Mouse (Mus musculus): ENCODE results near the gene Accs. TPM values are rescaled to one million over a fixed set of nuclear protein-coding genes. Genes with fewer than 3 reads are reported as not detected.

Accs gene
- 7.4 and 8.1 TPM in 2 replicates for polyA plus RNA-seq (2016; fragmentation: Nextera tagmentation; extraction: Ambion mirVana)

GRCm38 (mm10) chr2:93849505-93850089 is at the start of gene Accs:
Accs (minus strand) TSS chr2:93849943.
- Histone ChIP-seq H3K27me3 (no peaks in the 10 kb centered on the region; the same call in 1 of the 2 replicates), H3K9me3 (replicated peaks) (no peaks in the 10 kb centered on the region), H3K36me3 (peaks cover 10% of the 10 kb centered on the region), H3K4me1 (peaks cover 16% of the 10 kb centered on the region), H3K9ac (peak within 1 kb of the TSS; percentile 73), H3K4me2 (replicated peaks) (peak within 1 kb of the TSS; percentile 73), H3K4me3 (peak within 1 kb of the TSS; percentile 64), H3K27ac (peak within 1 kb of the TSS; percentile 84)
- under 1% methylated on average over 28 of the region's 28 CpGs for WGBS
- peak; percentile 86 for ATAC-seq (ENCODE audit: low FRiP score)

- Histone ChIP-seq H3K36me3 (no peaks in the 10 kb centered on the region), H3K4me1 (peaks cover 22% of the 10 kb centered on the region), H3K4me2 (replicated peaks) (no peak overlapping the region), H3K9me3 (replicated peaks) (no peaks in the 10 kb centered on the region), H3K27me3 (no peaks in the 10 kb centered on the region), H3K4me3 (no peak overlapping the region), H3K27ac (peak overlapping the region; percentile 82), H3K9ac (no peak overlapping the region)
- 22% methylated on average over 9 of the region's 9 CpGs for WGBS
- peak; percentile 98 for ATAC-seq (ENCODE audit: low FRiP score)
Observed at GRCm38 (mm10) chr2:93891611-93892280, 42.0 kb upstream of the Accs start.

- H3K4me2 ChIP-seq (replicated peaks) = no peak overlapping the region
- no peaks in the 10 kb centered on the region for H3K9me3 ChIP-seq (replicated peaks)
- no peak overlapping the region for H3K4me3 ChIP-seq
- H3K36me3 ChIP-seq = no peaks in the 10 kb centered on the region
- H3K27ac ChIP-seq = no peak overlapping the region
- ATAC-seq (ENCODE audit: low FRiP score) = no peak
- H3K9ac ChIP-seq = no peak overlapping the region
- H3K27me3 ChIP-seq = no peaks in the 10 kb centered on the region
- 69% methylated on average over 8 of the region's 8 CpGs for WGBS
- H3K4me1 ChIP-seq = peaks cover 22% of the 10 kb centered on the region
Observed at GRCm38 (mm10) chr2:93890143-93890542, 40.4 kb upstream of the Accs start.

- Histone ChIP-seq H3K27ac (no peak overlapping the region), H3K9me3 (replicated peaks) (no peaks in the 10 kb centered on the region), H3K4me3 (no peak overlapping the region), H3K36me3 (no peaks in the 10 kb centered on the region), H3K4me2 (replicated peaks) (no peak overlapping the region), H3K27me3 (no peaks in the 10 kb centered on the region), H3K9ac (no peak overlapping the region), H3K4me1 (peaks cover 22% of the 10 kb centered on the region)
- ATAC-seq (ENCODE audit: low FRiP score) = no peak
- 85% methylated on average over 7 of the region's 7 CpGs for WGBS
Observed at GRCm38 (mm10) chr2:93889071-93889470, 39.3 kb upstream of the Accs start.

- H3K4me3 ChIP-seq = no peak overlapping the region
- WGBS = 85% methylated on average over 6 of the region's 6 CpGs
- H3K4me2 ChIP-seq (replicated peaks) = no peak overlapping the region
- peaks cover 22% of the 10 kb centered on the region for H3K4me1 ChIP-seq
- no peak for ATAC-seq (ENCODE audit: low FRiP score)
- no peaks in the 10 kb centered on the region for H3K27me3 ChIP-seq
- H3K9ac ChIP-seq = no peak overlapping the region
- H3K9me3 ChIP-seq (replicated peaks) = no peaks in the 10 kb centered on the region
- no peaks in the 10 kb centered on the region for H3K36me3 ChIP-seq
- H3K27ac ChIP-seq = no peak overlapping the region
Observed at GRCm38 (mm10) chr2:93888366-93888765, 38.6 kb upstream of the Accs start.

- H3K4me2 ChIP-seq (replicated peaks) = no peak overlapping the region
- H3K27ac ChIP-seq = no peak overlapping the region
- ATAC-seq (ENCODE audit: low FRiP score) = no peak
- WGBS = 76% methylated on average over 11 of the region's 11 CpGs
- no peaks in the 10 kb centered on the region for H3K36me3 ChIP-seq
- no peak overlapping the region for H3K4me3 ChIP-seq
- no peaks in the 10 kb centered on the region for H3K9me3 ChIP-seq (replicated peaks)
- no peak overlapping the region for H3K9ac ChIP-seq
- peaks cover 18% of the 10 kb centered on the region for H3K4me1 ChIP-seq
- no peaks in the 10 kb centered on the region for H3K27me3 ChIP-seq
Observed at GRCm38 (mm10) chr2:93887273-93887672, 37.5 kb upstream of the Accs start.

GRCm38 (mm10) chr2:93886013-93886794 is 36.5 kb upstream of the Accs start:
- Histone ChIP-seq H3K36me3 (no peaks in the 10 kb centered on the region), H3K27ac (no peak overlapping the region), H3K4me2 (replicated peaks) (no peak overlapping the region), H3K9me3 (replicated peaks) (no peaks in the 10 kb centered on the region), H3K4me3 (no peak overlapping the region), H3K27me3 (no peaks in the 10 kb centered on the region), H3K9ac (no peak overlapping the region), H3K4me1 (peaks cover 7% of the 10 kb centered on the region)
- 69% methylated on average over 10 of the region's 10 CpGs for WGBS
- ATAC-seq (ENCODE audit: low FRiP score) = no peak

- ATAC-seq (ENCODE audit: low FRiP score) = no peak
- Histone ChIP-seq H3K4me2 (replicated peaks) (no peak overlapping the region), H3K4me1 (no peaks in the 10 kb centered on the region), H3K9me3 (replicated peaks) (no peaks in the 10 kb centered on the region), H3K36me3 (no peaks in the 10 kb centered on the region), H3K9ac (no peak overlapping the region), H3K4me3 (no peak overlapping the region), H3K27ac (no peak overlapping the region), H3K27me3 (no peaks in the 10 kb centered on the region)
- WGBS = 47% methylated on average over 5 of the region's 5 CpGs
Observed at GRCm38 (mm10) chr2:93883066-93883465, 33.3 kb upstream of the Accs start.

- no peak overlapping the region for H3K9ac ChIP-seq
- H3K27ac ChIP-seq = no peak overlapping the region
- H3K4me2 ChIP-seq (replicated peaks) = no peak overlapping the region
- no peaks in the 10 kb centered on the region for H3K4me1 ChIP-seq
- 91% methylated on average over 9 of the region's 9 CpGs for WGBS
- H3K4me3 ChIP-seq = no peak overlapping the region
- no peaks in the 10 kb centered on the region for H3K36me3 ChIP-seq
- no peak for ATAC-seq (ENCODE audit: low FRiP score)
- H3K9me3 ChIP-seq (replicated peaks) = no peaks in the 10 kb centered on the region
- no peaks in the 10 kb centered on the region for H3K27me3 ChIP-seq
Observed at GRCm38 (mm10) chr2:93881640-93882367, 32.1 kb upstream of the Accs start.

- H3K9ac ChIP-seq = no peak overlapping the region
- no peak overlapping the region for H3K27ac ChIP-seq
- no peaks in the 10 kb centered on the region for H3K27me3 ChIP-seq
- no peak for ATAC-seq (ENCODE audit: low FRiP score)
- H3K4me2 ChIP-seq (replicated peaks) = no peak overlapping the region
- no peaks in the 10 kb centered on the region for H3K9me3 ChIP-seq (replicated peaks)
- no peaks in the 10 kb centered on the region for H3K36me3 ChIP-seq
- H3K4me3 ChIP-seq = no peak overlapping the region
- 86% methylated on average over 3 of the region's 3 CpGs for WGBS
- no peaks in the 10 kb centered on the region for H3K4me1 ChIP-seq
Observed at GRCm38 (mm10) chr2:93880981-93881380, 31.2 kb upstream of the Accs start.

- Histone ChIP-seq H3K27me3 (no peaks in the 10 kb centered on the region), H3K4me3 (no peak overlapping the region), H3K27ac (no peak overlapping the region), H3K9ac (no peak overlapping the region), H3K4me2 (replicated peaks) (no peak overlapping the region), H3K9me3 (replicated peaks) (no peaks in the 10 kb centered on the region), H3K4me1 (no peaks in the 10 kb centered on the region), H3K36me3 (no peaks in the 10 kb centered on the region)
- 60% methylated on average over 8 of the region's 8 CpGs for whole genome bisulfite sequencing
- ATAC-seq (ENCODE audit: low FRiP score) = no peak
Observed at GRCm38 (mm10) chr2:93880450-93880849, 30.7 kb upstream of the Accs start.

GRCm38 (mm10) chr2:93877005-93877404 is 27.3 kb upstream of the Accs start:
- Histone ChIP-seq H3K36me3 (no peaks in the 10 kb centered on the region), H3K9ac (no peak overlapping the region), H3K27me3 (no peaks in the 10 kb centered on the region), H3K4me3 (no peak overlapping the region), H3K4me2 (replicated peaks) (no peak overlapping the region), H3K4me1 (peaks cover 16% of the 10 kb centered on the region), H3K9me3 (replicated peaks) (no peaks in the 10 kb centered on the region), H3K27ac (no peak overlapping the region)
- WGBS = 75% methylated on average over 5 of the region's 5 CpGs
- ATAC-seq (ENCODE audit: low FRiP score) = no peak

Data from hindbrain, embryonic 12.5 days (tissue).